In genomic region chr7:35802201-35802905, GRCm38 (mm10) we compare ENCODE assay signal across 8 mouse cellular contexts. TPM values are rescaled to one million over a fixed set of nuclear protein-coding genes. Genes with fewer than 3 reads are reported as not detected.
A peak's percentile ranks its signal among the peaks of the same experiment; 100 is the strongest.
DNase-seq lines count a peak whose midpoint lies in the region; ATAC-seq lines count a peak whose summit lies in the region.

No protein-coding gene starts in this region.

- H3K4me2 ChIP-seq in heart, embryonic 13.5 days = peak overlapping the region; percentile 91
- peak overlapping the region; percentile 85 for H3K4me2 ChIP-seq in hindbrain, embryonic 15.5 days
- peak overlapping the region; percentile 94 for H3K4me2 ChIP-seq in liver, embryonic 16.5 days (ENCODE audit: low read depth, low read length)
- H3K4me2 ChIP-seq in stomach, embryonic 15.5 days = peak overlapping the region; percentile 72

- peaks cover 15% of the 10 kb centered on the region for H3K4me1 ChIP-seq in heart, embryonic 13.5 days
- peaks cover 11% of the 10 kb centered on the region for H3K4me1 ChIP-seq in embryonic facial prominence, embryonic 10.5 days
- peaks cover 22% of the 10 kb centered on the region for H3K4me1 ChIP-seq in hindbrain, embryonic 15.5 days (replicated peaks)
- peaks cover 8% of the 10 kb centered on the region for H3K4me1 ChIP-seq in liver, embryonic 16.5 days (ENCODE audit: control insufficient read depth, low read depth, low read length)
- 0 out of 2 replicates have a peak, but pooled peaks cover 4% of the 10 kb centered on the region for H3K4me1 ChIP-seq in stomach, embryonic 15.5 days

- no peak for DNase-seq in heart, adult 18-20 months
- peak; percentile 12 for DNase-seq in ES-CJ7 (ENCODE audit: low read depth, low spot score)
- no peak for DNase-seq in embryonic facial prominence, embryonic 10.5 days (ENCODE audit: low spot score)
- DNase-seq in layer of hippocampus, postnatal 14 days (ENCODE audit: low spot score in 2 of 2) = no peak

- peak; percentile 81 for ATAC-seq in heart, embryonic 13.5 days (ENCODE audit: extremely low read depth, insufficient number of reproducible peaks, low FRiP score, low TSS enrichment)
- peak; percentile 91 for ATAC-seq in hindbrain, embryonic 15.5 days (ENCODE audit: low FRiP score, low read depth)
- peak; percentile 86 for ATAC-seq in liver, embryonic 16.5 days (ENCODE audit: low read depth)
- ATAC-seq in stomach, embryonic 15.5 days (ENCODE audit: insufficient read depth, low FRiP score, low read depth) = peak; percentile 81

- under 1% methylated on average over 37 of the region's 49 CpGs for WGBS in heart, embryonic 13.5 days
- WGBS in embryonic facial prominence, embryonic 10.5 days = under 1% methylated on average over 49 of the region's 49 CpGs
- WGBS in hindbrain, embryonic 15.5 days = under 1% methylated on average over 44 of the region's 49 CpGs
- WGBS in liver, embryonic 16.5 days (ENCODE audit: insufficient replicate concordance) = under 1% methylated on average over 48 of the region's 49 CpGs
- WGBS in stomach, embryonic 15.5 days = under 1% methylated on average over 46 of the region's 49 CpGs

- peaks cover 40% of the 10 kb centered on the region for H3K36me3 ChIP-seq in heart, embryonic 13.5 days
- peaks cover 40% of the 10 kb centered on the region for H3K36me3 ChIP-seq in embryonic facial prominence, embryonic 10.5 days (replicated peaks)
- H3K36me3 ChIP-seq in hindbrain, embryonic 15.5 days = peaks cover 25% of the 10 kb centered on the region
- peaks cover 9% of the 10 kb centered on the region for H3K36me3 ChIP-seq in liver, embryonic 16.5 days (ENCODE audit: control insufficient read depth, insufficient read depth)
- H3K36me3 ChIP-seq in stomach, embryonic 15.5 days = peaks cover 10% of the 10 kb centered on the region

- H3K9ac ChIP-seq in heart, embryonic 13.5 days = peak overlapping the region; percentile 99
- H3K9ac ChIP-seq in hindbrain, embryonic 15.5 days = peak overlapping the region; percentile 94
- H3K9ac ChIP-seq in liver, embryonic 16.5 days (ENCODE audit: low read depth, low read length) = peak overlapping the region; percentile 89
- peak overlapping the region; percentile 88 for H3K9ac ChIP-seq in stomach, embryonic 15.5 days

- peak overlapping the region; percentile 90 for H3K27ac ChIP-seq in heart, embryonic 13.5 days (replicated peaks)
- H3K27ac ChIP-seq in embryonic facial prominence, embryonic 10.5 days (replicated peaks) = peak overlapping the region; percentile 98
- H3K27ac ChIP-seq in hindbrain, embryonic 15.5 days (replicated peaks) = peak overlapping the region; percentile 92
- peak overlapping the region; percentile 81 for H3K27ac ChIP-seq in liver, embryonic 16.5 days (ENCODE audit: low read length)
- H3K27ac ChIP-seq in stomach, embryonic 15.5 days = peak overlapping the region; percentile 64

- no peaks in the 10 kb centered on the region for H3K9me3 ChIP-seq in heart, embryonic 13.5 days
- no peaks in the 10 kb centered on the region for H3K9me3 ChIP-seq in embryonic facial prominence, embryonic 10.5 days
- H3K9me3 ChIP-seq in hindbrain, embryonic 15.5 days = no peaks in the 10 kb centered on the region
- no peaks in the 10 kb centered on the region for H3K9me3 ChIP-seq in liver, embryonic 16.5 days (replicated peaks; ENCODE audit: control insufficient read depth, low read length)
- H3K9me3 ChIP-seq in stomach, embryonic 15.5 days = no peaks in the 10 kb centered on the region

- H3K4me3 ChIP-seq in heart, embryonic 13.5 days = peak overlapping the region; percentile 95
- H3K4me3 ChIP-seq in embryonic facial prominence, embryonic 10.5 days = peak overlapping the region; percentile 98
- H3K4me3 ChIP-seq in hindbrain, embryonic 15.5 days = peak overlapping the region; percentile 75
- peak overlapping the region; percentile 86 for H3K4me3 ChIP-seq in liver, embryonic 16.5 days (ENCODE audit: low read depth, low read length)
- H3K4me3 ChIP-seq in stomach, embryonic 15.5 days (replicated peaks) = peak overlapping the region; percentile 68

- H3K27me3 ChIP-seq in heart, embryonic 13.5 days (replicated peaks) = 0 out of 2 replicates have a peak, but pooled peaks cover 4% of the 10 kb centered on the region
- no peaks in the 10 kb centered on the region for H3K27me3 ChIP-seq in embryonic facial prominence, embryonic 10.5 days (replicated peaks; ENCODE audit: low read depth, poor library complexity, severe bottlenecking)
- H3K27me3 ChIP-seq in hindbrain, embryonic 15.5 days = no peaks in the 10 kb centered on the region
- no peaks in the 10 kb centered on the region for H3K27me3 ChIP-seq in liver, embryonic 16.5 days (ENCODE audit: control insufficient read depth, insufficient read depth, low read depth, low read length)
- no peaks in the 10 kb centered on the region; the same call in 1 of the 2 replicates for H3K27me3 ChIP-seq in stomach, embryonic 15.5 days (replicated peaks)

RNA-seq across cellular contexts. Expression of gene Zfp507, which starts 0.5 kb away (rescaled TPM):
- 9.9 and 13.4 TPM in 2 replicates for polyA plus RNA-seq in heart, embryonic 13.5 days (2015; fragmentation: Nextera tagmentation; extraction: Ambion mirVana)
- 10 to 100 TPM; 13.0 to 13.9 TPM for total RNA-seq in heart, adult 18-20 months (2021)
- 19.4 and 21.2 TPM in 2 replicates for polyA plus RNA-seq in embryonic facial prominence, embryonic 10.5 days (2016; fragmentation: Nextera tagmentation; extraction: Ambion mirVana)
- 12.8 and 15.1 TPM in 2 replicates for polyA plus RNA-seq in hindbrain, embryonic 15.5 days (2015; fragmentation: Nextera tagmentation; extraction: Ambion mirVana)
- polyA plus RNA-seq in liver, embryonic 16.5 days (2015; fragmentation: Nextera tagmentation; extraction: Ambion mirVana) = 3.3 and 5.2 TPM in 2 replicates
- polyA plus RNA-seq in stomach, embryonic 15.5 days (2015; fragmentation: Nextera tagmentation; extraction: Ambion mirVana) = 17.2 and 19.5 TPM in 2 replicates
- 10 to 100 TPM; 28.3 to 30.5 TPM for total RNA-seq in layer of hippocampus, postnatal 14 days (2021)

RNA-seq across cellular contexts. Expression of gene Dpy19l3, which starts 48.1 kb away (rescaled TPM):
- polyA plus RNA-seq in heart, embryonic 13.5 days (2015; fragmentation: Nextera tagmentation; extraction: Ambion mirVana) = 11.2 and 14.3 TPM in 2 replicates
- total RNA-seq in heart, adult 18-20 months (2021) = 1 to 10 TPM; 3.8 to 6.7 TPM
- polyA plus RNA-seq in embryonic facial prominence, embryonic 10.5 days (2016; fragmentation: Nextera tagmentation; extraction: Ambion mirVana) = 30.6 TPM in 2 replicates
- polyA plus RNA-seq in hindbrain, embryonic 15.5 days (2015; fragmentation: Nextera tagmentation; extraction: Ambion mirVana) = 39.5 and 43.6 TPM in 2 replicates
- 5.3 and 7.8 TPM in 2 replicates for polyA plus RNA-seq in liver, embryonic 16.5 days (2015; fragmentation: Nextera tagmentation; extraction: Ambion mirVana)
- polyA plus RNA-seq in stomach, embryonic 15.5 days (2015; fragmentation: Nextera tagmentation; extraction: Ambion mirVana) = 18.5 and 21.1 TPM in 2 replicates
- 10 to 100 TPM; 70.9 to 71.6 TPM for total RNA-seq in layer of hippocampus, postnatal 14 days (2021)
